Mouse (Mus musculus): ENCODE measurements around the gene Siva1.

Gene Siva1

DNA sequence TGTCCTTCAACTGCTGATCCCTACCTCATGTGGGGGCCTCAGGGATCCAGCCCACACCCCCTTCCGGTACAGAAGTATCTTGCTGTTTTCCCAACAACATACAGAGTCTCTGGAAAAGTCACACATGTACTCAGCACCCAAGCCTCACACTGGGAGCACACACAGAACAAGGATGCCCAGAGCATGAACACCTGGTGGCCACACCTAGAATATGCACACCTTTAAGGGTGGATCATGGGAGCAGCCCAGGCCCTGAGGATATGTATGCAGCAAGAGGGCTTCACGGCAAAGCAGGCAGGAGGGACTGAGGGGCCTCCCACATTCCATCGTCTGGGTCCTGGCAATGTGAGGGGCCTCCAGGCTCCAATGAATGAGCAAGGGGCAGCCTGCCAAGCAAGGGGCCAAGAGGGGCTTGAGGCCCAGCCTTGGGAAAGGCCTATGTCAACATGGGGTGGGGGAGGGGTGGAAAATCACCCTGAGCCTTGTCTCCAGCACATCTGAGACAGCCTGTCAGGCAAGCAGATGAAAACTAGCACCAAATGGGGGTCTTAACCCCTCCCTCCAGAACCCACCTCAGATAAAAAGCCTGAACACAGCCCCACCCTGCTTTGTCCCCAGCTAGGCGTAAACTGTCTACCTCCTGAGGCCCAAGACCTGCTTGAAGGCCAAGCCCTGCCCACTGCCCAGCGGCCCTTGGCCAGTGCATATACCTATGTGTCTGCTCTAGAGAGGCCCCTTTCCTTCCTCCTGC lies 16.3 kb downstream of the Siva1 start:
- no peak for DNase-seq

DNA sequence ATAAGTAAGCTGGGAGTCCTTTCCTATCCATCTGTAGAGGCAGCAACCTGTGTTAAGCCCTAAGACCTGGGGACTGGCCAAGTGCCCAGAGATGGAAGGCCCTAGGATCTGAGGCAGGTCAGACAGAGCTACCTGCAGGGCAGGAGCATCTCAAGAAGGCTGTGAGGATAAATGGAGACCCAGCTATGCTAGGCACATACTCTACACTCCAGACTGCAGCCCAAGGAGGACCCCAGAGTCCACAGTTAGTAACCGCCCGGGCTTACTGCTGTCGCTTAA lies 16.8 kb downstream of the Siva1 start:
- no peak for DNase-seq

DNA sequence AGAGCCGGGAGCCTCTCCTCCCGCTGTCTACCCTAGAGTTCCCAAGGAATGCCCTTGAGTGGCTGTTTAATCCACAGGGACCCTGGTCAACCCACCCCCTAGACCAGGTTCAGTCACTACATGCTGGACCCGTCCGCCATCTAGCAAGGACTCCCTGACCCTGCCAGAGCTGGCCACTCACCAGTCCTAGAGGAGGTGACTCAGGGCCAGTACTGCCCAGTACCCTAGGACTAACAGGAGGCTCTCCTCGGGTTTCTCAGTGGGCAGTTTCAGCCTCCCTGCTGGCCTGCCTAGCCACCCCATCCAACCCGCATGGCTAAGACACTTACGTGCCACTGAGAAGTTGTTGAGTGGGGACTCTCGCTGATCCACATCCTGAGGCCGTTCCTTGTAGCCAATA lies 17.4 kb downstream of the Siva1 start:
- DNase-seq = no peak

DNA sequence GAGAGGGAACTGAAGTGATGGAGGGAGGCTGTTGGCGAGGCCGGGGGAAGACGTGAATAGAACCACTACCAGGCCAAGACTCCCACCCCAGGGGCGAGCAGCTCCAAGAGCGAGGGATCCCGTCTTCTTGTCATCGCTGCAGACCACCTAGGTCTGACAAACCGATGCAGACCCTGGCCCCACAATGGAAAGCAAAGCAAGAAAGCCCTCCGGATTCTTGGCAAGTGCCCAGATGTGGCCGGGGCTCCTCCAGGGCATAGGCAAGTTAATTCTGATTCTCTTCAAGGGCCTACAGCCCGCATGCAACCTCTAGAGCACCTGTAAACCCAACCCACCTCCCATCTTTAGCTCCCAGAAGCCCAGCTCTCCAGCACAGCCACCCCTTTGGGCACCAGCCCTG lies 18.8 kb downstream of the Siva1 start:
- DNase-seq = no peak

DNA sequence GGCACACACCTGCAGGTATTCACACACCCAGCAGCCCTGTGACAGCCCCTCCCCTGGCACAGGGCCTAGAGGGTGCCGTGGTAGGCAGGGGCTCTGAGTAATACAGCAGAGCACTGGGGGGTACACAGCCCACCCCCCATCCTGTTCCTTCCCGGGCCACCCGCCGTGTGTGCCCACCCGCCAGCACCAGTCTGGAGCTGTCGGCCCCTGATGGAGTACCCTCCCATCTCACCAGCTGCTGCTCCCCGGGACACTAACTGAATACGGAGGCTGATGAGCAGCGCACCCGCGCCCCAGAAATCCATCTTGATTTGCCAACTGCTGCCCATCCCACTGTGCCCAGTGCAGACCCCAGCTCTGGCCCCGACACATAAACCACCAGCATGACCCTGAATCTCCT lies 19.2 kb downstream of the Siva1 start:
- DNase-seq = no peak

DNA sequence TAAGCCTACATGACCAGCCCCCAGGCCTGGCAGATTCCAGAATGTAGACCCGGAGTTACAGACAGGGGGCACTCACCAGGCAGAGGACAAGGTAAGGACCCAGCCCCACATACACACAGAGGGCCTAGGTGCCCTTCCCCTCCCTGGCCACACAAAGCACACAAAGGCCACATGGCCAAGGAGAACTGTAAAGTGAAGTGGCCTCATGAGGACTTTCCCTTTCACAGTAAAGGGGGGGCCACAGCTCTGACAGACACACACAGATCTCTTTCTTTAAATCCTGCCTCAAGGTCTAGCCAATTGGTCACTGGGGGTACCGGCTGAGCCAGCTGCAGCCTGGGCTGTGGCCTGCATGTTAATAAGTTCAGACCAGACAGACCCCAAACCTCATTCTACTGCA lies 19.6 kb downstream of the Siva1 start:
- DNase-seq = no peak

DNA sequence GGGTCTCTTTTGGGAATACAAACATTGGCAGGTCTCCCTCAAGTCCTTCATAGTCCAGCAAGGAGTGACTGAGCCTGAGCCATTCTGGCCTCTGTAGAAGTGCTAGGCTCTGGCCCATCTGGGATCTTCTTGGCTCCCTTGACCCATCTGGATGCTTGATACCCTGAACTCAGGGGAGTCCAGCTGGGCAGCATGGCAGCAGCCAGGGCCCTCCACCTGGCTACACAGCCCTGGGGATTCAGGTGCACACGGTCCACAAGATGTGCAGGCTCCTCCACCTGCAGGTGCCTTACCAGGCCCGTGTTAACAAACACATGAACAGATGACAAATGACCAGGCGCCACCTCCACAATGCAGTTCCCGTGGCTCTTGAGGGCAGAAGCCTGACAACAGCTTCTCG lies 20.2 kb downstream of the Siva1 start:
- DNase-seq = no peak

DNA sequence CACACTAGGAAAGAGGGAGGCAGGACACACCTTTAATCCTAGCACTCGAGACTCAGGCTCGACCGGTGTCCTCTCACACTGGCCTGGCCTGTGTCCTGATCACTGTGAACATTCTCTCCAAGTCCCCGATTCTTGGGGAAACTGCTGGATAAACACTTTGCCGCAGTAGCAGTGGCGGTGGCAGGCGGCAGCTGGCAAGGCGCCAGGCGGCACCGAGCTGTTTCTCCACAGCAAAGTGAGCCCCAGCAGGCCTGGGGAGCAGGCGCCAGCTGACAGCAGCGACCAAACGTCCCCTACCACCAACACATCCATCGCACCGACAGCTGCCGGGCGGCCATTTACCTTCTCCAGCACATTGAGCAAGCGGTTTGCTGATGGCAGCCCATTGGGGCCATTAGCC lies 21.0 kb downstream of the Siva1 start:
- peak; percentile 63 to 72 for DNase-seq

DNA sequence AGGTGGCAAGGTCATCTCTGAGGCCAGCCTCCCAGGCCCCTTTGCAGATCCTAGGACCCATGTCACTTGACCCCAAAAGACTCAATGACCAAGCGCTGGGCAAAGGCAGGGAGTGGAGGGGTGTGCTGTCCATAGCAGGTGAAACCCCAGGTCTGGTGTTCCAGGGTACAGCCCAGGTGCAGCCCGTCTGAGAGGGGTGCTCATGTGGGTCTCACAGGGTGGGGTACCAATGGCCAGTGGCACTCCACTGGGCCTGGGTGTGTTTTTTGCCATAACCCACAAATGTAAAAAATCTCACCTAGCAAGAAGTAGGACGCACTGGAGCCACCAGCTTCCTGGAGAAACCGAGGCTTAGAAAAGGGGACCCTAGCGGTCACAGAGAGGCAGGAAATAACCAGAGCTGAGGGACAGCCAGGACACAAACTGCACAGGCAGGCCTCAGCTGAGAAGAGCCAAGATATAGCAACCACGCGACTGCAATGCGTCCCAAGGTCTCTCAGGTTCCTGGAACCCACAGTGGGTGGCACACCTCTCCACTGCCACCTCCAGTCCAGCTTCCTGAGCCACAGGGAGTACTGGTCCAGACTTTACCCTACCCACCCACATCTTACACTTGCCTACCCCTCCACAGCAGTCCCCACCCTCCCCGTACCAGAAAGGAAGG lies 21.5 kb downstream of the Siva1 start:
- no peak for DNase-seq

DNA sequence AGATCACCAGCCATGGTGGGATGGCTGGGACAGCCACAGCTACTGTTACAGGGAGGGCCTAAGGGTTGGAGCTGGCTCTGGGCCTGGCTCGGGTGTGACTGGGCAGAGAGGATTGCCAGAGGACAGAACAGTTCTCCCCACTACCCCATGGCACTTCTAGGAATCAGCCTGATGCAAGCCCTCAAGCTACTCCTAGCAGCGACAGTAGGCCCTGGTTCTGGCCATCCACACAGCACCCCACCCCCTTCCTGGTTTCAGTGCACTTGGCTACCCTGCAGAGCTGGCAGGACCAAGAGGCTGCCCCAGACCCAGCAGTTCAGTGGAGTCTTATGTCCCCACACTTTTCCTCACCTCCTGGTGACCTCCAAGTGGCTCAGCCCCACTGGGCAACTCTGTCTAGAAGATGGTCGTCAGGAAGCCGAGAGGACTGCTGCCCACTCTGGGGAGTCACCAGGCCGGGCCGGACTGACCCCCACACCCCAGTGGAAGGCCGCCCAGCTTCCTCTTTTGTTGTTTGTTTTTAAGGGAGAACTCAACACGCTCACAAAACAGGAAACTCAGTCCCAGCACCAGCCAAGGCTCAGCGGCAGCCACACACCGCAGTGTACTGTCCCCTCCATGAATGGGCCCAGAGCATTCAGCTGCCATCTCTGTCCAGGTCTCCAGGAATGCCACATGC lies 23.3 kb downstream of the Siva1 start:
- DNase-seq = peak; percentile 31 to 50

DNA sequence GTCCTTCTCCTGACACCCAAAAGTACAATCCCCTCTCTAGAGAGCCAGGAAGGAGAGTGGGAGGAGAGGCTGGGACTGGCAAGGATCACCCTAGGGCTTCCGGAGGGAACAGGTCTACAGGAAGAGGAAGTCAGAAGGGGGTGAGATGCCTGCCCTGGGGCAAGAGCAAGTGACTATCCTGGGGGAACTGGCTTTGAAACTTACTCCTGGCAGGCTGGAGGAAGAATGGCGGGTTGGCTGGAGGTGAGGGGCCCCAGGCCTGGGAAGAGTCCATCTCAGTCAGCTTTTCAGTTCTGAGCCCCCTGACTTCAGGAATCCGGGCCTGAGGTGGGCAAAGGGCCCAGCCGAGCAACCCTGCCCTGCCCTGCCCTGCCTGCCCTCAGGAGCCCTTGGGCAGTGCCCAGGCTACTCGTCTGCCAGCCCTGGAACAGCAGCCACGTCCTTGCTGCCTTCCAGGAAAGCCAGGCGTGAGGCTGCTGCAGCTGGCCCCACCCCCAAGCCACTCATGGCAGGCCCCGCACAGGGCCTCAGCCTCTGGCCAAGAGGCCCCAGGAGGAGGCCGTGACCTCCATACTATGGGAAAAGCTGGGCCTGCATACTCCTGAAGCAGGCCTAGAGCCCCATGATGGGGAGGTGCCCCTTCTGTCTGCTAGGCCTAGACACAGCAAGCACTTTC lies 26.4 kb downstream of the Siva1 start:
- peak in 1 of 2 experiments; percentile 59 for DNase-seq

DNA sequence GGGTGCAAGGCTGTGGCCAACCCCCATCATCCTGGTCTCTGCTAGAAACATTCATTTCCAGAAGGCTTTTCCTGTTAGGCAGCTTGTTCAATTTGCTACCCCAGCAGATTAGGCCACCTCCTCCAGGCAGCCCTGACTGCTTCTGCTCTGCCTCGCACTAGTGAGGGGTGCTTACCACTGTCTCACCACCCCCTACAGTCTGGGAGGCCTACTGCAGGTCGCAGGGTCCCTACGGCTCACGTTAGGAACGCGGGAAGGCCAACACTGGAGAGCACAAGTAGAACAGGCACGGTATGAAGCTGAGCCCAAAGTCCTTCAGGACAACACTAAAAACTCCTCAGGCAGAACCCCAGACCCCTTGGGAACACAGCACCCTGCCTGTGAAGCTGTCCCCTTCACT lies 27.4 kb downstream of the Siva1 start:
- DNase-seq = peak in 1 of 2 experiments; percentile 47

DNA sequence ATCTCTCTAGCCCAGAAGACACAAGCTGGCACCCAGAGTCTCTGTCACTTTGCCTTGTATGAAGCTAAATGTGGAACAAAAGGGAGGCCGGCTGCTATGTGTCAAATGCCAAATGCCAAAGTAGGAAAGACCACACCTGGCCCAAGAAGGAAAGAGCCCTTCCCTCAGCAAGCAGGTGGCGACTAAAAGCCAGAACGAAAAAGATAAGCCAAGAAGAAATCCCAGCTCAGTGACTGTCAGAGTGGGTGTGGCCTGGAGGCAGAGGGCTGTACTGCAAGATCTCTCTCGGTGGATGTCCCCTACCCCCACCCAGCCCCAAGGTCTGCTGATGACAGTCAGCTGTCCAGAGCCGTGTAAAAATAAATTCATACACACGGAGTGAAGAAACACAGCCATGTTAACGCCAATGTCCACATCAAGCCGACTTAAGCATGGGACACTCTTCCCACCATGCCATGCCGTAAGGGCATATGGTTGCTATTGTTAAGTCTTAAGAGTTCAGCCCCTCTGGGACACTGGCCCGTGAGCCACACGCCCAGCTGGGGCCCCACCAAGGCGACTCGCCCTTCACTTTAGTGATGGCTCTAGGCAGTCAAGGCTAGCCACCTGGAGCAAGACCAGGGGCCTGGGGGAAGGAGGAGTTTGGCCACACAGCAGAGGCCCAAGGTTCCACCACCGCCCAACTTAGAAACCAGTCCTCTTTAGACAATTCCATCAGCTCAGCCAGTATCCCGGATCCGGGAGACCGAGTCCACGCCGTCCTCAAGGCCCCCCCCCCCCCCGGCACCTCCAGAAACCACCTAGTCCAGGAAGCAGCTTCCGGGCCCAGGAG lies 28.5 kb downstream of the Siva1 start:
- peak in 1 of 2 experiments; percentile 40 for DNase-seq

DNA sequence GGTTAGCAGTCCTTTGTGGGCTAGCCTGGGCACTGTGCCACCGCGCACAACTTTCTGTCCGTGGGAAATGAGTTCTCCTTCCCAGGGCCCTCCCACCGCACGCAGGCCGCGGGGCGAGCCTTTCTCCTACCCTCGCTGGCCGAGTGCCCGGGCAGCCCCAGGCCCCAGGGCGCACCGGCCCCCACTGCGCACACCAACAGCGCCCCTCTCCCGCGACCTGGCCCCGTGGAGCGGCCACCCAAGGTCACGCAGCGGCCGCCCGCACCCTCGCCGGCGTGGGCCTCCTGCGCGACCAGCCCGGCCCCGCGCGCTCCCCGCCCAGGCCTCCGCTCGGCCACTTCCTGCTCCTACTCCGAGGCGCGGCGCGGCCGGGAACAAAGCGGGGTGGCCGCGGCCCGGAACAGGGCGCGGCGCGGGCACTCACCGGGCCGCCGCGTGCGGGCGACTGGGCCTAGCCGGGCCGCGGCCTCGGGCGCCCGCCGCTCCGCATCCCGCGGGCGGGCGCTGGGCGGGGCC lies 29.2 kb downstream of the Siva1 start:
- peak; percentile 48 to 78 for DNase-seq

DNA sequence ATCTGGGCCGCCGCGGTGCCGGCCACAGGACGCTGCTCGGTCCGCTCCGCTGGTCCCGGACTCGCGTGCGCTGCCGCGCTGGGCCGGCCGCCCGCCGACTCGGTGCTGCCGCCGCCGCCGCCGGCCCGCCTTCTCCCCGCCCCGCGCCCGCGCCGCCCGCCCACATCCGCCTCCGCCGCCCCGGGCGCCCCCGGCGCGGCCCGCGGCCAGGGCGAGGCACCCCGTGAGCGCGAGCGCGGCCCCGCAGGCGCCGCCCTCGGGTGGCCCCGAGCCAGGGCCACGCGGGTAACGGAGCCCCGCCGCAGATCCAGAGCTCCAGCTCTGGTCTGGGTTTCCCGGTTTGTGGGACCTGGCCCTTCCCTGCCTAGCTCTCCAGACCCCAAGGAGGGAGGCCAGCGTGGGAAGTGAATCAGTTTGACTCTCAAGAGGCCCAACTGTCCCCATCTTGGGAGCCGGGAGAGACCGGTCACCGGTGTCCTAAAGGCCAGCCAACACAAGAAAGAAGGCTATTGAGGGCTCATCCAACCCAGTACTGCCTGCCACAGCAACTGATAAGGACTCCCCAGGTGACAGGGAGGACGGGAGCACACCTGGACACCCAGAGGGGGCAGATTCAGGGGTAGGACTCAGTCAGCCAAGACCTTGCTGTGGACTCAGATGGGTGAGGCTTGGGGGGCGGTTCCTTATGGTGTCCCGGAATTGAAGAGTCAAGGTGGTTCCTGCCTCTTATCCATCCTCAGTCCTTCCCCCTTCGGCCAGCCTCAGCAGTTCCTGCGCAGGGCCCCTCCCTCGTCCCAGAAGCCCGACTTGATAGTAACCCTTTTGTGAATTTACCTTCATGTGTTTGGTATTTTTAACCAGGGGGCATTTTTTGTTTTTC lies 29.9 kb downstream of the Siva1 start, which contains the start of gene Akt1:
TSS of gene Akt1 (minus strand) at position 753 of the 880 bp plus-strand sequence.
- peak; percentile 55 to 79 for DNase-seq

DNA sequence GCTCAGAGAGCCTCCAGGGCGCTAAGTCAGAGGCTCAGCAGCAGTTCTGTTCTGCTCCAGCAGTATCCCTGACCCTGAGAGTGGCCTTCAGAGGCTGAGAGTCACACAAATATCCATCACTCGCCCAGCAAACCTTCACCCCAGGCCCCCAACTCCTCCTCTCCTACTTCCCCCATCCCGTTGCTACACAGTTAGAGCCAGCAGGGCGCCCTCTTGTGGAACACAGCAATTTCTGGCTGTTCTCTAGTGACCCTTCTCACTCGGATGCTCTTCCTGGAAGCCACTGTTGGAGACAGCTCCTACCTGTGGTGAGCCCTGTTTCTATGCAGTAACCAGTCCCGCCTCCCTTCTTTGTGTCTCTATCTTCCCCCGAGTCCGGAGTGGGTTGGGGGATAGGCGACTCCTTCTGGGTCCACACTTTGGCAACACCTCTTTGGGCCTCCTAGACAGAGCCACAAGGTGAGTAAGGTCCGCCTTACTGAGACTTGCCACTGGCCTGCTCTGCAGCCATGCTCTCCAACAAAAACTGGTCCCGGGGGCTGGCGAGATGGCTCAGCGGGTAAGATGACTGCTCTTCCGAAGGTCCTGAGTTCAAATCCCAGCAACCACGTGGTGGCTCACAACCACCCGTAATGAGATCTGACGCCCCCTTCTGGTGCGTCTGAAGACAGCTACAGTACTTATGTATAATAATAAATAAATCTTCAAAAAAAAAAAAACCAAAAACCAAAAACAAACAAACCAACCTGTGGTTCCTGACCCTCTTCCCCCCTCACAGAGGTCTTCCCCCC lies 31.0 kb downstream of the Siva1 start:
- DNase-seq = peak; percentile 86 to 91

DNA sequence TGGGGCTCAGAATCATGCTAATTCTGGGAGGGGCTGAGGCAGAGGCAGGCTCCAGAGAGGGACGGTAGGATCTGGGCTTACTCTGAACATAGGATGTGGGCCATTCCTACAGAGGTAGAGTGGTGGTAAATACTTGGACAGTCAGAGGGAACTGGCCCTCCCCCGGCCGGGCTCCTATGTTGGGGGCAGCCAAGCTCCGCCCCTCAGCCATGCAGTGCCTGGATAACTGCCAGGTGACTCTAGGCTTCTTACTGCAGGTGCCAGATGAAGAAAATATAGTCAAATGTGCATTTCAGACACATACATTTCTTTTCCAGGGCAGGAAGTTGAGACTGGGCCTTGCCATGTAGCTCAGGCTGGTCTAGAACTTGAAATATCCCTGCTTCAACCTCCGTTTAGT lies 32.6 kb downstream of the Siva1 start:
- no peak for DNase-seq

DNA sequence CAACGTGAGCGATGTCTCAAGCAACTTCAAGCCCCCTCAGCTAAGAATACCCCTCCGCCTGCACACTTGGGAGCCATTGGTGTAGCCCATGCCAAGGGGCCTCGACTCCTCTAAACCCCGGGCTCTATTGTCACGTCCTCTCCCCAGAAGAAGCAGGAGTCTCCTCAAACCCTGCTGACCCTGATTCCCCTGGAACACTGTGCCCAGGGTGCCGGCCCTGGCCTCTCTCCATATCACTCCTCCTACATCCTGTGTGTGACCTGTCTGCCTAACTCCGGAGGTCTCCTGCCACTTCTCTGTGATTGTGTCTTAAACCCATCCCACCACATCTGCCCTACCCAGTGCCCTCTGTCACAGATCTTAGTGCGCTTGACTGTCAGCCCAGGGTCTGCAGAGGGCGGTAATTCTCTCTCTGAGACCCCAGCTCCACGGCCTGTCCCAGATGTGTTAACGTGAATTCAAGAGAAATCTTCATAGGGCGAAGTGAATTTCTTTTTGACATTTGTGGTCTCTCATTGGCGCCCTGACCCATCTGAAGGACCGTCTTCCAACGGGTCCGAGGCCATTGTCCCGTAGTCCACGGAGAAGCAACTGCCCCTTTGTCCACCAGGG lies 33.6 kb downstream of the Siva1 start:
- DNase-seq = no peak

DNA sequence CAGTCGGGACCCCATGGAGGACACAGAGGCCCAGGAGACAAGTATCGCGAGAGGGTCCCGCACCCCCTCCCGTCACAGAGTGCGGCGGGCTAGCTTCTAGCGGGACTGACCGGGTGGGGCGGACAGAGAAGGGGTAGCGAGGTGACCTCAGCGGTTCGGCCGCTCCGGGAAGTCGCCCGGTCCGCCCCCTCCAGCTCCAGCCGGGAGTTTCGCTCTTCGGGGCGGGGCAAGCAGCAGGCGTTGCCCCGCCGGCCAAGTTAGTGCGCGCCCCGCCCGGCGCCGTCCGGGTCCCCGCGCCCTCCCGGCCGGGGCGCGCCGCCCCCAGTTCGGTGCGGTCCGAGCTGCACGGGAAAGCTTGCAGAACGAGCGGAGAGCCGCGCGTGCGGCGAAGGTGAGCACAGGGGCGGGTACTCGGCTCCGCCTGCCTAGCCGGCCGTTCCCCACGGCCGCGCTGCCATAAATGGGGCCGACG lies 34.1 kb downstream of the Siva1 start, which contains the start of gene Zbtb42:
TSS of gene Zbtb42 (plus strand) at position 274 of the 472 bp plus-strand sequence.
- DNase-seq = peak; percentile 68 to 86
